Mouse (Mus musculus) CD4-positive naive resting alpha-beta T cell, adult 57 days (primary cell): Measurements from ENCODE around the gene Ankrd60. TPM values are rescaled to one million over a fixed set of nuclear protein-coding genes. Genes with fewer than 3 reads are reported as not detected.

Experiments
- total RNA-seq: library from RNA; stranded (reverse); gene quantifications from one replicate; pipeline ENCODE4 v1.2.4, GENCODE M21; 2023

Ankrd60 gene
- total RNA-seq = not detected

GRCm38 (mm10) chr2:173577669-173578557 is at the start of gene Ankrd60:
TSS of gene Ankrd60 (minus strand) at chr2:173578365.

DNA sequence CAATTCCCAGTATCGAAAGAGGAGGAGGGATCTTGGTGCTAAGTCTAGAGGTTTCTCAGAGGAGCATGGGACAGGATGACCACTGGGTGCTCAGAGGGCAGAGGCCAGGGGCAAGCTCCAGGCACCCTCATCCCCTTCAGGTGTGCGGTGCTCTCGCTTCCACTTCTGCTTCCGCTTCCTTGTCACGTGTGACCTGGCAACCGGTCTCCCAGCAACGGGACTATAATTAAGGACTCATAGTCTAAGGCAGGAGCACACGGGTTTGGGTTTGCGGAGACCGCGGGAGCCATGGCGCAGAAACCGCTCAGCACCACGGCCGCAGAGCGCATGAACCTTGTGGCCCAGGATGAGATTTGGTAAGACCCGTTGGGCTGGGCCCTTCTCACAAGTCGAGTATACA is 55.8 kb downstream of the Ankrd60 start, which contains the start of gene 1700021F07Rik:
Gene 1700021F07Rik, plus strand, starts transcription at position 211 of the 400 bp plus-strand sequence.

Other genes starting within 250 kb of the Ankrd60 start
- not detected for gene 1700021F07Rik, start 55.8 kb downstream of the Ankrd60 start, total RNA-seq
- gene Rab22a, start 81.4 kb upstream of the Ankrd60 start, total RNA-seq = 28.3 TPM
- gene 1700010B08Rik, start 141.1 kb upstream of the Ankrd60 start, total RNA-seq = not detected
- gene Vapb, start 159.1 kb upstream of the Ankrd60 start, total RNA-seq = 42.0 TPM